Mouse (Mus musculus): Measurements from ENCODE around the gene 8030411F24Rik.

DNA sequence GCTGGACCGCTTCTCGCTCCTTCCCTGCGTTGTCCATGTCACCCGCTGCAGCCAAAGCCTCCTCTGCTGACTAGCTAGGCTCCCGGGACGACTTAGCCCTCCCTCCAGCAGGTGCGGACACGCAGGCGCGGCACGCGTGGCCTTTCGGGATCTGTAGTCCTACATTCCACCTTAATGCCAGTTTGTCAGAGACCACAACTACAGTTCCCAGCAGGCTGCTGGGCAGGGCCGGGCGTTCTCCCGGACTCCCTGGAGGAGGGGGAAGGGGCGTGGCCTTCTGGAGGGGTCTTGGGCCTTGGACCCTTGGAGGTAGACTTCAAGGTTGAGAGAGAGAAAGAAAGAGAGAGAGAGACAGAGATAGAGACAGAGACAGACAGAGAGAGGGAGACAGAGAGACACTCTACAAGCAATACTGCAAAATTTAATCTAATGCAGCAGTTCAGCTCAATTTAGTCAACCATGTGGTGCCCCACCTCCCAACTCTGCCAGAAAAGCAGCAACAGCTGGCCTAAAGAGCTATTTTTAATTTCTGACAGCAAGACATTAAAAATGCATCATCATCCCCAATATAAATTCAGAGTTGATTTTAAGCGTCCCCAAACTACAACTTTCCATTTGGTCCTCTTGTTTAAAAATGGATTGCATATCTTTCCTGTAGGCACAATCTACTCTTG, 49.3 kb upstream of the 8030411F24Rik start, which contains the start of gene Napb:
- no peak for TF ChIP-seq CTCF (IDR thresholded peaks at IDR 0.05; ENCODE audit: borderline replicate concordance, insufficient read depth, low read depth, low read length)
- TF ChIP-seq POLR2A (IDR thresholded peaks at IDR 0.05; ENCODE audit: borderline replicate concordance, insufficient read depth, low read length) = peak; percentile 100

All from cerebellum, adult 2 months (tissue).